Mouse (Mus musculus): ENCODE results near the gene Fgf8.
A peak's percentile ranks its signal among the peaks of the same experiment; 100 is the strongest.

Fgf8 gene

GRCm38 (mm10) chr19:45742218-45742983 is at the start of gene Fgf8:
Fgf8 (minus strand) TSS chr19:45742915.
- DNase-seq (ENCODE audit: low spot score in 2 of 2): no peak

DNA sequence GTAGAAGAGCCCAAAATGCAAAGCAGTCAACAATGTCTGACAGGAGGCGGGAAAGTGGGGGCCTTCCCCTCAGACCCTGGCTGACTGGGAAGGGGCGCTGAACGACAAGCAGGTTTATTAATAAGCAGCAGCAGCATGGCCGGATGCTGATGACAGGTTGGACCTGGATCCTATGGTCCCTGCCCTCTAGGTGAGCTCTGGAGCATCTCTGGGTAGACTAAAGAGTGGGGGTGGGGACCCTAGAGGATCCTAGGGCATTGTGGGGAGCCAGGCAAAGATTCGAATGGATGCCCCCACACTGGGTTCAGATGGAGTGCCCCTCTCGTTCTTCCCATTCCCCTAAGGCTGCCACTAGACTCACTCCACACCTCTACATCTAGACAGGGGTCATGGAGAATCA is 49.7 kb upstream of the Fgf8 start:
- no peak for DNase-seq (ENCODE audit: low spot score in 2 of 2)

DNA sequence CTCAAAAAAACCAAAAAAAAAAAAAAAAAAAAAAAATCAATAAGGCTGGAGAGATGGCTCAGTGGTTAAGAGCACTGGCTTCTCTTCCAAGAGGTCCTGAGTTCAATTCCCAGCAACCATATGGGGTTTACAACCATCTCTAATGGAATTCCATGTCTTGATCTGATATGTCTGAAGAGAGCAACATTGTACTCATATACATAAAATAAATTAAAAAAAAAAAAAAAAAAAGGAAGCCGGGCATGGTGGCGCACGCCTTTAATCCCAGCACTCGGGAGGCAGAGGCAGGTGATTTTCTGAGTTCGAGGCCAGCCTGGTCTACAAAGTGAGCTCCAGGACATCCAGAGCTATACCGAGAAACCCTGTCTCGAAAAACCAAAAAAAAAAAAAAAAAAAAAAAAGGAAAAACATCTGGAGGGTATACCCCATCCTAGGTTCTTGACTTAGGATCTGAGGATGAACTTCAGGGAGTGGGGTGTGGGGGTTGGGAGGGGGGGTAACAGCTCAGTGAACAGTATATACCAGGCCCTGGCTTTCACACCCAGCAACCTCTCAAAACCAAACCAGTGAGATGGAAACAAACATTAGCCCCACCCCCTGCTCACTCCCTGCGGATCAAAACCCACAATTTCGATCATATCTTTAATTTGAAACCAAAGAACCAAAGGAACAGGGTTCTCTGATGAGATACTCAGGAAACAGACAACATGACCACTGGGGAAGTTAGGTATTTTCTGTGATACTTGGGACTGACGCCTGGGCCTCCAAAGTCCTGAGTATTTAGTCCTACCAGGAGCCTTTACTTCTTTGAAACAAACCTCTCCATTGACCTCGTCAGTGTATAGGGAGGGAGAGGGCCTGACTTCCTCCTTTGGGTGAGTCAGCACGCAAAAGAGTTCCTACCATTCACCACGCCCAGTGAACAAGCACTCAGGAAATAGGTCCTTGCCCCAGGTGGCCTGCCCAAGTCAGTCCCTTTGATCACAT is 47.5 kb upstream of the Fgf8 start:
- no peak for DNase-seq (ENCODE audit: low spot score in 2 of 2)

DNA sequence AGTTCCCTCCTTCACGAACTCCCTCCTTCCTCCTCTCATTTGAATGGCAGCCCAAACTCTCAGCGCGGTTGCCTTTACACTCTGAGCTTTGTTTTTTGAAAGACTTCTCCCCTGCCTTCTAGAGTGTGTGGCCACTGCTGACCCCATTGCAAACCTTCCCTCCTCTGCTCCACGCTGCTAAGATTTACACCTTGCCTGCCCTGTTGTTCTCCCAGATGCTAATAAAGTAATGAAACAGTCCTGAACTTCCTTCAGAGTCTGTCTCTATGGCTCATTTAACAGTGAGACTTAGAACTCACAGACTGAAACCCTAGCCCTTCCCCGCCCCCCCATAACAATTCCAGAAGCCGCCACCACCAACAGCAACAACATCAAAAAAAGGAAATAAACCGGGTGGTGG is 46.6 kb upstream of the Fgf8 start:
- no peak for DNase-seq (ENCODE audit: low spot score in 2 of 2)

- no peak for DNase-seq (ENCODE audit: low spot score in 2 of 2)
Observed at GRCm38 (mm10) chr19:45788337-45788736, 45.6 kb upstream of the Fgf8 start.

- no peak for DNase-seq (ENCODE audit: low spot score in 2 of 2)
Observed at GRCm38 (mm10) chr19:45787450-45787849, 44.7 kb upstream of the Fgf8 start.

DNA sequence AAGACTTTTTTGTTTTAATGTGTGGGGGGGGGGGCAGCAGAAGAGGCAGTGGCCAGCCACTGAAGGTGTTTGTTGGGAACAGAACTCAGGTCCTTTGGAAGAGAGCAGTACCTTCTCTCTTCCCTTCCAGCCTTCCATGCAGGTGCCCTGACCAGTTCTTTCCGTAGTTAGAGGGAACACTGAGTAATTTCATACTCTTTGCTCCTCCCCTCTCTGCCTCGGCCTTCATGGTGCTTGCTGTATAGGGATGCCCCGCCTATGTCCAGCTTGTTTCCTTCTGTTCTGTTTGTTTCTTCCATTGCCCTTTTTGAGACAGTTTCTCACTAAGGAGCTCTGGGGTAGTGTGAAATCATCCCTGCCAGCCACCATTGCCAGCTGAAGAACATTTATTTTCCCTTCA is 42.8 kb upstream of the Fgf8 start:
- no peak for DNase-seq (ENCODE audit: low spot score in 2 of 2)

- DNase-seq (ENCODE audit: low spot score in 2 of 2): peak in 1 of 2 experiments; percentile 11
Observed at GRCm38 (mm10) chr19:45783933-45784576, 41.3 kb upstream of the Fgf8 start.

DNA sequence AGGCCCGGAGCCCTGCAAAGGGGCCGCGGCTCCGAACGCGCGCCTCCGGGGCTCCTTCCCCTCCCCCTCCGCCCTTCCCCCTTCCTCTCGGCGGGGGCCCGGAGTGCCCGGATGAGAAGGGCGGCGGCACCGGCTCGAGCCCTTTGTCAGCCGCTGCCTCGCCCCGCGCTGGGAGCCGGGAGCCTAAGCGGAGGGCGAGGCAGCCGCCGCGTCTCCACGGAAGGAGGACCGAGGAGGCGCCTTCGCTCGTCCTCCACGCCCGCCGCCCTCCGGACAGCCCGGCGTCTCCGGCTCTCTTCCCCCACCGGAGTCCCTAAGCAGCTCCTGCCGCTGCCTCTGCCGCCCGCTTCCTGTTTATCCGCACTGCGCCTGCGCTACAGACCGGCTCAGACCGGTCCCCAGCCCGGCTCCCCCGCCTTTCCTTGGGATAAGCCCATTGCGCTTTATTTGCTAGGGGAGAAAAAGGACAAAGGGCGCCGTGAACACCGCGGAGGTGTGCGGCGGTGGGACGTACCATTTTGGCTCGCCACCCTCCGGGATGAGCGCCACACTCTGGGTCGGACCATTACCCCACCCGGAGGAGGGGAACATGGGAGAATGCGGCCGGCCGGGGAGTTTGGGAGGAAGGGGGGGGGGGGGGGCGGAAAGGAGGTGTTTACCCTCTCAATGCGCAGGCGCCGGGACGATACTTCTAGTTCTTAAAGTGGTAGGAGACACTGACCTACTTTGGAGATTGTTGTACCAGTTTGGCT is 40.6 kb upstream of the Fgf8 start, which contains the start of gene Mgea5:
Gene Mgea5, minus strand, starts transcription at position 657 of the 752 bp plus-strand sequence.
- peak; percentile 97 to 99 for DNase-seq (ENCODE audit: low spot score in 2 of 2)

DNA sequence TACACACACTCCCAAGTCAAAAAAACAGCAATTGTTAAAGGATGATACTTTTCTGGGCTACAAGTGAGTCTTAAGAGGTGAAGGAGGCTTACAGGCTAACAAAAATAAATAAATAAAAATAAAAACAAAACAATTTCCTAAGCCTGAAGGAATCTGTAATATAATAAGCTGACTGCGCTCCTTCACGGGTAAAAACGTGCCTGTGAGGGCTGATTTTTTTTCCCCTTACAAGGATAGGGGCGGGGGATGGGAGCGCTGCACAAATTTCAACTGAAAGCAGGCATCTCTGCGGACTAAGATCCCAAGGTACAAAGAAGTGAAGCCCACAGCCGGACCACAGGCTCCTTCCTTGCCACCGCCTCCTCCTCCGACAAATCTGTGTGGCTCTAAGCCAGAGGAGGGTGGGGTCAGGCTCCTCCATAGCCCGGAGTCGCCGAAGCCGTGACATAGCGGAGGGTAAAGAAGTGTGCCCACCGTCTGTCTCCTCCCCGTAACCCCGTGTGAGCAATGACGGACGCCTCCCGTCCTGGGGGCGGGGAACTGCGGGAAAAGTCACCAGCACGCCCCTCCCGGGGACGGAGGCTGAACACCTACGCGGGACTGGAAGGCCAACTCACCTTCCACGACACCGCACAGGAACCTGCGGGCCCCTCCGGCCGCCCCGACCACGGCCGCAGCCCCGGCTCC is 39.7 kb upstream of the Fgf8 start:
- DNase-seq (ENCODE audit: low spot score in 2 of 2): peak; percentile 56 to 63

DNA sequence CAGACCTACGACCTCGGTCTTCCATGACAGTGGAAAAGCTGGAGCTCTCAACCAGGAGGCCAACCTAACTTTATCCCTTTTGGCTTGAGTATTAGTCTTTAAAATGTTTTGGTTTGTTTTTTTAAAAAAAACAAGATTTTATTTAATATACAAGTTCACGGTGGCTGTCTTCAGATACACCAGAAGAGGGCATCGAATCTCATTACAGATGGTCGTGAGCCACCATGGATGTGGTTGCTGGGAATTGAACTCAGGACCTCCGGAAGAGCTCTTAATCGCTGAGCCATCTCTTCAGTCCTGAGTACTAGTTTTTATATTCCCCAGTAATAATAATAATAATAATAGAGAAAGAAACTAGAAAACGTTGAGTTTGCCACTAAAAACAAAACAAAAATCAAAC is 39.0 kb upstream of the Fgf8 start:
- no peak for DNase-seq (ENCODE audit: low spot score in 2 of 2)

DNA sequence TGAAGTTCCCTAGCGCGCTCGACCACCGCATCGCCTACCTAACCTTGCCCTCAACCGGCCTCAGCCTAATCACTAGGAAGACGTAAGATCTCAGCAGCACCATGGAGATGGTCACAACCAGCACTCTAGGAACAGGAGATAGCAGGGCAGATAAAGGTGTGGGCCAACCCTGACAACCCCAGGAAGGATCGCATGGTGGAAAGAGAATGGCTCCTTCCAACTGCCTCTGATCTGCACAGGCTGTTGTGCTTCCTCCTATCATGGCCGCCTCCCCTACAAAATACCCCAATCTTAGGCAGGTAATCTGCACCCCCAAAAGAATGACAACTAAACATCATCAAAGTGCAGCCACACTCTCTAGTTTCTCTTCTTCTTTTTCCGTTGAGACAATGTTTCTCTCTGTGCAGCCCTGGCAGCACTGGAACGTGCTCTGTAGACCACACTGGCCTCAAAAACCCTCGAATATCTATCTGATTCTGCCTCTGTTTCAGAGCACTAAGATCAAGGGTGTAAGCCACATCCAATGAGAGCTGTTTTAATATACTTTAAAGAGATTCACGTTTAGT is 37.7 kb upstream of the Fgf8 start:
- DNase-seq (ENCODE audit: low spot score in 2 of 2): no peak

DNA sequence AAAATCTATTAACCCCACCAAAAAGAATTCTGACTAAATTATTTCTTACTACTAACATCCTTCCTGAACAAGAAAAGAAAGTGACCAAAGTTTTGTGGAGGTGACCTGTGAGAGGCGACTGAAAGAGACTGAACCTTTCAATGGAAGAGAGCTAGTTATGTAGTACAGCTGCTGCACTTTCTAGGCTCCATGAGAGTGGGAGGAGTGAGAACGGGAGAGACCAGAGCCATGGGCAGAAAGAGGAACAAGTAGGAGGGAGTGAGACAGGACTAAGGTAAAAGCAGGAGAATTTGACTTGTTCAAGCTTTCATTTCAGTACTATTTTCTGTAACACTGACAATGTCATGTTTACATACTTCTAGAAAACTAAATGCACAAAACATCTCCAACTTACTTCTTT is 32.8 kb upstream of the Fgf8 start:
- DNase-seq (ENCODE audit: low spot score in 2 of 2): no peak

DNA sequence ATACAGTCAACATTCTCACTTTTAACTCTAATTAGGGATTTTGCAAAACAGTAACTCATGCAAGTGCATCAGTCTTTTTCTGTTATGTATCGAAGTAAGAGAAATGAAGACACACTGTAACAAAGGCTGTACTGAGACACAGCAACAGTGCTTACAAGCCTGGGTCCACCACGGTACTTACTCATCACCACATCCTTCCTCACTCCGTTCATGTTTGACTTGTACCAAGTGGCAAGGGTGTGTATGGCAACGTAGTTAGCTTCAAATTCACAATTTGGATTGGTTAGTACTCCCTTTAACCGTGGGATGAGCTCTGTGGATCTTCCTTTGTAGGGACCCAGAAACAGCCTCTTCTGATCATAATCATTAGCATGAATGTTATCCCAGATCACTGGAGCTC is 28.8 kb upstream of the Fgf8 start:
- DNase-seq (ENCODE audit: low spot score in 2 of 2): no peak

DNA sequence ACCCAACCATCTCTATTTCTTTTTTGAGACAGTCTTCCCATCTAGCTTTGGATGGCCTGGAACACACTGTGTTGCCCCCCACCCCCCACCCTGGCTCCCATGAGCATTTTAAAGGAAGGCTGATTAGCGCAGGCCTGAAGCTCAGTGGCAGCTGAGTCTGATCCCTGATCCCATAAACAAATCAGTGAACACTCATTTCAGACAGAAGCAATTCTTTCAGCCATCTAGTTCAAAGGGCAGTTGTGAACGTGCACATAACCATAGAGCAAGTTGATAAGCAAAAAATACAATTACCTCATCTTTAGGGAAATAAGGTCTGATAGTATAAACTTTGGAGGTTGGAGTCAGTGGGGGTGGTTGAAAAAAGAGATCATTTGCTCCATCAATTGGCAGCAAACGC is 18.1 kb upstream of the Fgf8 start:
- DNase-seq (ENCODE audit: low spot score in 2 of 2): no peak

DNA sequence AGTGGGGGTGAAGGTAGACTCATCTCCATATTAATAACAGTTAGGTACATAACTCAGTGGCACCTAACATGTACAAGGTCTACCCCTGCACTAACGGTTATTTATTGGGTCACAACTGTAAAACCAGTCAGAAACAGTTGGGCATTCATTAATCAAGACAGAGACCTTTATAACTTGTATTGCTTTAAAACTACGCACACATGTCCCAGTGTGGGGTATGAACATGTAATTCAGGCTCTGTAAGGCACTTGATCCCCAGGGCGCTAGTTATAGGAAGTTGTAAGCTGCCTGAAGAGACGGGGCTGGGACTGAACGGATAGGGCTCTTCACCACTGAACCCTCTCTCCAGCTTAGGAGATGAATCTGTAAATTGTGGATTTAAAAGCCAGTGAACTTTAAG is 16.0 kb upstream of the Fgf8 start:
- DNase-seq (ENCODE audit: low spot score in 2 of 2): no peak

GRCm38 (mm10) chr19:45753551-45753950 is 10.8 kb upstream of the Fgf8 start:
- DNase-seq (ENCODE audit: low spot score in 2 of 2): no peak

DNA sequence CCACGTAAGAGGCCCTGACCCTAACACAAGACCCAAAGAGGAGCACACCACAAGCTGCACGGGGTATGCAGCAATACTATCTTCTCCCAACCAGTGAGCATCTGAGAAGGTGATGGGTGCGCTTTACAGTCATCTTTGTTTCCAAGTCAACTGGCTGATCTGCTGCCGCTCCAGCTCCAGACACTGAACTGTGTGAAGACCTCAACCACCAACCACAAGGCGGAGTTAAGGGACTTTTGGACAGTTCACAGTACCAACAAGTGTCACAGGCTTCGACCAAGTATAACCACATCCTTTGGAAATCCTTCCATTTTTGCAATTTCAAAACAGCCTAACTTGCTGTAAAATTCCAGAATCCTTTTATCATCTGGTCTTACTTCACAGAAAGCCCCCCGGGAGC is 9.2 kb upstream of the Fgf8 start:
- DNase-seq (ENCODE audit: low spot score in 2 of 2): no peak

DNA sequence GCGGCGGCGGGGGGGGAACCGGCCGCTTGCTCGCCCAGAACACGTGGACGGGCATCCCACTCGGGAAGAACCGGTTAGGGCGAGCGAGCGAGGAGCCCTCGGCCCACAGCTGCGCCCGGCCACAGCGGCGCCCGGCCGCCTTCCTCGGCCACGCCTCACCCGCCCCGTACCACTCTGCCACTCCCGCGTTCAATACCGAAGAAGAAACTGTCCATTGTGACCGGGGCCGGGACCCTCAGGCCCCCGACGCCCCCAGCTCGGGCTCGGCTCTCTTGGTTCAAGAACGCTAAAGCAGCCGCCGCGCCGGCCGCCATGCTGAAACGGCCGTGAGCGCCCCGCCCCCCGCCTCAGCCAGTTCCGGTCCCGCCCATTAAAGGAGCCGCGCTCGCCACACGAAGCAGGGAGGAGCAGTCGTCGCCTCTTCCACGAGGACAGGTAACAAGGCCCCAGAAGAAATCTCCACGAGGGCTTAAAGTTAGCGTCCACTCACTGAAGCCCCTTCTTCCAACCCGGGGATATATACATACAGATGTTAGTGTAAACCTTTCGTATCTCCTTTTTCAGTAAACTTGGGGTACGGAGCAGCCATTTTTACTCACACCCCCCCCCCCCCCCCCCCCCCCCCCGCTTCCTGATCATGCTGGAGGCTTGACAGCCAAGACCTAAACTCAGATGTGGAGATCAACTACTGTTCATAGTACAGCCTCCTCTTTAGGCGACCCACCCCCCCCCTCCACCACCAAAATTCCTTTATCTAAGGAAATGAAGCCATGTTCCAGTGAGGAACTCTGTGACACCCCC is 6.7 kb upstream of the Fgf8 start, which contains the start of gene Npm3:
Gene Npm3, minus strand, starts transcription at position 349 of the 801 bp plus-strand sequence.
- peak; percentile 80 to 91 for DNase-seq (ENCODE audit: low spot score in 2 of 2)
